Mouse (Mus musculus) hindbrain, embryonic 16.5 days (tissue): ENCODE data around the gene Cdc73. TPM values are rescaled to one million over a fixed set of nuclear protein-coding genes. Genes with fewer than 3 reads are reported as not detected.

Source experiments
- ATAC-seq: fragments of 200-750 bp; cut with Nextera tagmentation; 2 replicates; pipeline ENCODE4 v1.8.0; 2017; ENCODE audit warnings: moderate TSS enrichment, moderate library complexity
- H3K27ac ChIP-seq: fragments of 300-500 bp; sonication (generic); 2 replicates; pipeline ENCODE4 v1.5.1; 2014; ENCODE audit warnings: low read depth, mild to moderate bottlenecking, control low read depth, low read length, moderate library complexity
- H3K27me3 ChIP-seq: fragments of 300-500 bp; sonication (generic); replicated peaks from 2 replicates; pipeline ENCODE4 v1.6.1; 2014; ENCODE audit warnings: low read length; ENCODE audit not compliant: control insufficient read depth, insufficient read depth
- H3K36me3 ChIP-seq: fragments of 300-500 bp; sonication (generic); 2 replicates; pipeline ENCODE4 v1.6.1; 2014; ENCODE audit warnings: mild to moderate bottlenecking, low read length, moderate library complexity, mixed read lengths; ENCODE audit not compliant: control insufficient read depth, insufficient read depth
- H3K4me1 ChIP-seq: fragments of 300-500 bp; sonication (generic); 2 replicates; pipeline ENCODE4 v1.6.1; 2014; ENCODE audit warnings: low read depth, low read length; ENCODE audit not compliant: control insufficient read depth, insufficient read depth
- H3K4me2 ChIP-seq: fragments of 300-500 bp; sonication (generic); 2 replicates; pipeline ENCODE4 v1.6.1; 2014; ENCODE audit warnings: mild to moderate bottlenecking, low read length, control low read depth, moderate library complexity
- H3K4me3 ChIP-seq: fragments of 300-500 bp; sonication (generic); 2 replicates; pipeline ENCODE4 v1.5.1; 2014; ENCODE audit warnings: mild to moderate bottlenecking, low read length, control low read depth, moderate library complexity
- H3K9ac ChIP-seq: fragments of 300-500 bp; sonication (generic); 2 replicates; pipeline ENCODE4 v1.6.1; 2014; ENCODE audit warnings: low read depth, mild to moderate bottlenecking, control low read depth, low read length, moderate library complexity
- H3K9me3 ChIP-seq: fragments of 300-500 bp; sonication (generic); 2 replicates; pipeline ENCODE4 v1.6.1; 2014; ENCODE audit warnings: mild to moderate bottlenecking, low read length, moderate library complexity; ENCODE audit not compliant: control insufficient read depth
- WGBS: fragments of 180-500 bp; shearing (Covaris S2); extraction: QIAGEN DNeasy Blood & Tissue Kit; methylation state at CpG from one replicate; pipeline ENCODE4 v1.1.7; 2014; 5-methylcytosine and 5-hydroxymethylcytosine counted together
- polyA plus RNA-seq: library from polyadenylated mRNA; unstranded; fragments of >200 nt; fragmentation: Nextera tagmentation; extraction: Ambion mirVana; gene quantifications from 2 replicates; pipeline ENCODE4 v1.2.1, GENCODE M21; 2015

Cdc73 gene
- polyA plus RNA-seq: 7.7 and 12.2 TPM in 2 replicates

GRCm38 (mm10) chr1:143702741-143703262, at the start of gene Cdc73:
TSS of gene Cdc73 (minus strand) at chr1:143702893.
- H3K4me2 ChIP-seq: peak within 1 kb of the TSS; percentile 86
- ATAC-seq: peak; percentile 100
- H3K27me3 ChIP-seq: no peaks in the 10 kb centered on the region
- under 1% methylated on average over 67 of the region's 74 CpGs for WGBS
- H3K4me3 ChIP-seq: peak within 1 kb of the TSS; percentile 76
- H3K36me3 ChIP-seq: peaks cover 2% of the 10 kb centered on the region; the same call in 1 of the 2 replicates
- peaks cover 11% of the 10 kb centered on the region for H3K4me1 ChIP-seq
- peak within 1 kb of the TSS; percentile 94 for H3K9ac ChIP-seq
- H3K9me3 ChIP-seq: no peaks in the 10 kb centered on the region
- peak within 1 kb of the TSS; percentile 94 for H3K27ac ChIP-seq

- no peak overlapping the region for H3K4me2 ChIP-seq
- H3K36me3 ChIP-seq: peaks cover 11% of the 10 kb centered on the region
- no peak overlapping the region for H3K9ac ChIP-seq
- ATAC-seq: no peak
- H3K4me1 ChIP-seq: peaks cover 1% of the 10 kb centered on the region; the same call in 1 of the 2 replicates
- no peak overlapping the region for H3K4me3 ChIP-seq
- H3K9me3 ChIP-seq: no peaks in the 10 kb centered on the region
- 89% methylated on average over 10 of the region's 10 CpGs for WGBS
- no peaks in the 10 kb centered on the region for H3K27me3 ChIP-seq
- H3K27ac ChIP-seq: no peak overlapping the region
These were observed 43.2 kb upstream of the Cdc73 start for GRCm38 (mm10) chr1:143745871-143746270.

- ATAC-seq: no peak
- H3K36me3 ChIP-seq: peaks cover 4% of the 10 kb centered on the region
- H3K27ac ChIP-seq: no peak overlapping the region
- H3K9ac ChIP-seq: no peak overlapping the region
- H3K9me3 ChIP-seq: no peaks in the 10 kb centered on the region
- H3K4me2 ChIP-seq: no peak overlapping the region
- no peak overlapping the region for H3K4me3 ChIP-seq
- 42% methylated on average over 6 of the region's 6 CpGs for WGBS
- peaks cover 3% of the 10 kb centered on the region for H3K4me1 ChIP-seq
- no peaks in the 10 kb centered on the region for H3K27me3 ChIP-seq
These were observed 39.5 kb upstream of the Cdc73 start for GRCm38 (mm10) chr1:143742186-143742585.

- Histone ChIP-seq H3K4me3 (no peak overlapping the region), H3K9me3 (no peaks in the 10 kb centered on the region), H3K27me3 (no peaks in the 10 kb centered on the region), H3K27ac (no peak overlapping the region), H3K36me3 (peaks cover 4% of the 10 kb centered on the region), H3K4me1 (peaks cover 3% of the 10 kb centered on the region), H3K4me2 (no peak overlapping the region), H3K9ac (no peak overlapping the region)
- WGBS: 86% methylated on average over 5 of the region's 5 CpGs
- no peak for ATAC-seq
These were observed 38.6 kb upstream of the Cdc73 start for GRCm38 (mm10) chr1:143741331-143741730.

GRCm38 (mm10) chr1:143740581-143740980, 37.9 kb upstream of the Cdc73 start:
- no peak for ATAC-seq
- WGBS: 86% methylated on average over 9 of the region's 10 CpGs
- H3K4me2 ChIP-seq: peak overlapping the region; percentile 87
- H3K27ac ChIP-seq: no peak overlapping the region
- peaks cover 3% of the 10 kb centered on the region for H3K4me1 ChIP-seq
- H3K9ac ChIP-seq: no peak overlapping the region
- H3K4me3 ChIP-seq: no peak overlapping the region
- H3K27me3 ChIP-seq: no peaks in the 10 kb centered on the region
- H3K36me3 ChIP-seq: peaks cover 4% of the 10 kb centered on the region
- H3K9me3 ChIP-seq: no peaks in the 10 kb centered on the region

- peak overlapping the region; percentile 87 for H3K4me2 ChIP-seq
- ATAC-seq: peak; percentile 94
These were observed 37.0 kb upstream of the Cdc73 start for GRCm38 (mm10) chr1:143739361-143740350.

GRCm38 (mm10) chr1:143738811-143739210, 36.1 kb upstream of the Cdc73 start:
- WGBS: 21% methylated on average over 11 of the region's 11 CpGs
- peak; percentile 42 for ATAC-seq

More at GRCm38 (mm10) chr1:143739361-143740350, 37.0 kb upstream of the Cdc73 start:
- peak overlapping the region; percentile 90 for H3K4me3 ChIP-seq
- WGBS: under 1% methylated on average over 52 of the region's 71 CpGs
- H3K36me3 ChIP-seq: no peaks in the 10 kb centered on the region; the same call in 1 of the 2 replicates
- peaks cover 3% of the 10 kb centered on the region for H3K4me1 ChIP-seq
- H3K27me3 ChIP-seq: no peaks in the 10 kb centered on the region
- peak overlapping the region; percentile 97 for H3K9ac ChIP-seq
- peak overlapping the region; percentile 95 for H3K27ac ChIP-seq
- no peaks in the 10 kb centered on the region for H3K9me3 ChIP-seq

GRCm38 (mm10) chr1:143733914-143734410, 31.3 kb upstream of the Cdc73 start:
- Histone ChIP-seq H3K4me2 (no peak overlapping the region), H3K9me3 (no peaks in the 10 kb centered on the region), H3K4me1 (no peaks in the 10 kb centered on the region), H3K36me3 (no peaks in the 10 kb centered on the region), H3K27me3 (no peaks in the 10 kb centered on the region), H3K27ac (no peak overlapping the region), H3K4me3 (no peak overlapping the region), H3K9ac (no peak overlapping the region)
- no peak for ATAC-seq
- 80% methylated on average over 5 of the region's 5 CpGs for WGBS

More at GRCm38 (mm10) chr1:143738811-143739210, 36.1 kb upstream of the Cdc73 start:
- Histone ChIP-seq H3K4me2 (peak overlapping the region; percentile 87), H3K9me3 (no peaks in the 10 kb centered on the region), H3K36me3 (no peaks in the 10 kb centered on the region; the same call in 1 of the 2 replicates), H3K9ac (peak overlapping the region; percentile 97), H3K4me3 (peak overlapping the region; percentile 90), H3K27ac (peak overlapping the region; percentile 95), H3K27me3 (no peaks in the 10 kb centered on the region), H3K4me1 (peaks cover 3% of the 10 kb centered on the region)

- Histone ChIP-seq H3K27ac (no peak overlapping the region), H3K4me2 (no peak overlapping the region), H3K9me3 (no peaks in the 10 kb centered on the region), H3K9ac (no peak overlapping the region), H3K4me3 (no peak overlapping the region), H3K27me3 (no peaks in the 10 kb centered on the region), H3K36me3 (no peaks in the 10 kb centered on the region), H3K4me1 (no peaks in the 10 kb centered on the region)
- WGBS: 33% methylated on average over 4 of the region's 4 CpGs
- no peak for ATAC-seq
These were observed 29.0 kb upstream of the Cdc73 start for GRCm38 (mm10) chr1:143731691-143732090.
